Mouse (Mus musculus): Measurements from ENCODE around the gene Lpxn. TPM values are rescaled to one million over a fixed set of nuclear protein-coding genes. Genes with fewer than 3 reads are reported as not detected.

The Lpxn gene
- 100 to 1,000 TPM; 137 to 196 TPM for polyA plus RNA-seq (2017; shearing (Covaris generic))

DNA sequence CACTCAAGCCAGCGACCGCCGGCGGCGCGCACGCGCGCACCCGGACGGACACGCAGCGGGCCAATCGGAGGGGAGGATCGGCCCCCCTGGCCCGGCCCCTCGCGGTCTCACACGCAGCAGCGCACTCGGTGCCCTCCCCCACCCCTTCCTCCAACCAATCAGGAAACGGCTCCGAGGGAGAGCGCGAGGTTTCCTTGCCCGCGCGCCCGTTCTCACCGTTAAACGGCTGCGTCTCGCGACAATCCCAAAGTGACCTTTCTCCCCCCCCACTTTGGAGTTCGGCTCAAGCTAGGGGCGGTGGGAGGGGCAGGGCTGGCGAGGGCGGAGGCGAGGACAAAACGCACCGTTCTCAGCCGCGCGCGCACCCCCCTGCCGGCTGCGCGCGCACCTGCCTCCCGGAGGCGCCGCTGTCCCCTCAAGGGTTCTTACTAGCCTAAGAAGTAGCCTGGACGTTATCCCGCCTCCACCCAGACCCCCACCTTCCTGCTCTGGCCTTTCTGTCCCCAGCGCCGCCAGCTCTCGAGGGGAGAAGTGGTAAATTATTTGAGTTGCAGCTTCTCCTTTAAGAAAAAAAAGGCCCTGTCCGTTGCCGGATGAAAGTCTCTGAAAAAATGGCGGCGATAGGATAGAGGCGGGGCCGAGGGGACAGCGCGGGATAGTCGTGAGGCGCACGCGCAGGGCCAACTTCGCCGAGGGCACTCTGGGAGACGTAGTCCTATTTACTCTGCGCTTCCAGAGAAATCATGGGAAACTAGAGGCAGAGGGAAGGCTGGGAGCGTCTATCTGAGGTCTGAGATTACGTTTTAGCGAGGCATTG, at the start of gene Lpxn, which contains the start of gene Zfp91:
Gene Lpxn, plus strand, starts transcription at position 683 of the 817 bp plus-strand sequence.
Gene Zfp91, minus strand, starts transcription at position 616 of the 817 bp plus-strand sequence.

DNA sequence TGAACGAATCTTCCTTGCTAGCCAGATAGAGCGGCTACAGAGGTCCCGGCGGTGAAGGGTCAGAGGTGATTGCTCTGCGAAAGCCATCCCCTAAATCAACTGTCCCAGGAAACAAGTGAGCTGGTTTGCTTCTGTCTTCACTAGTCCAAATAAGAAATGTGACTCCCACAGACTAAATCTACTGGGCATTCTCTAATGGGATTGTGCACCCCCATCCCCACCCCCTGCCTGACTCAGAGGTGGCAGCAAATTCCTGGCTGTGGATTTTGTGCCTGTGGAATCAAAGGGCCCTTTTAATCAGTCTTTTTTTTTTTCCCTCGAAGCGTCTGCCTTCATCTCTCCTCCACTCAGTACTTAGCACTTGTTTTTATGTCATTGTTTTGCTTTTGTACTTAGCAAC, 30.7 kb upstream of the Lpxn start, which contains the start of gene Cntf:
Gene Cntf, minus strand, starts transcription at position 325 of the 400 bp plus-strand sequence.

DNA sequence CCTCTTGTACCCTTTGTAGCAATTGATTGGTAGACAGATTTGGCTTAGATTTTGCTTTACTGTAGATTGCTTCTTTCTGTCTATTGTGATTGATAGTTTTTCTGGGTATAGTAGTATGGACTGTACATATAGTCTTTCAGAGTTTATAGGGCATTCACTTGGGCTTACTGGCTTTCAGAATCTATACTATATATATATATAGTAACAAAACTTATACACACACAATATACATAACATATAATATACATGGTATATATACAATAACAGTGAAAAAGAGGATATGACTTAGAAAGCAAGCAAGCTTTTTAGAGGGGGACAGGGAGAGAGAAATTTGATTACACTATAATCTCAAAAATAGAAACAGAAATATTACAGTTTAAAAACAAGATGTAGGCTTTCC, 50.4 kb downstream of the Lpxn start, which contains the start of gene Gm5244:
Gene Gm5244, plus strand, starts transcription at position 301 of the 400 bp plus-strand sequence.

DNA sequence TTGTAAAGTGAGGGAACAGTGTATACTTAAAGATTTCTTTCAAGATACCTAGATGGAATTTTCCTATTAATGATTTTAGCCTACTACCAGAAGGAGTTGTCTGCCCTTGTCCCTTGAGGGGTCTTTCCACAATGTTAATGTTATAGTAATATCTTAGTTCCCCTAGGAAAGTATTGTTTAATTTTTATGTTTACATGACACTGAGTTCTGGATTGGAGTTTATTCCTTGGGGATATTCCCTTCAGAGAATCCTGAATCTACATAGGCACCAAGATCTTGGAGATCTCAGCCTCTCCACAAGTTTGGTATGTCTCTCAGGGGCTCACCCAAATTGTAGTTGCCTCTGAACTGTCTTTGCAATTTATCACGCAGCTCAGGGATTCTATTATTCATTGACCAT, 61.0 kb downstream of the Lpxn start, which contains the start of gene Olfr1444:
Gene Olfr1444, plus strand, starts transcription at position 301 of the 400 bp plus-strand sequence.

Other genes with a start within 250 kb of the Lpxn start
- not detected for gene Gm4952, start 196.2 kb upstream of the Lpxn start, polyA plus RNA-seq (2017; shearing (Covaris generic))
- gene Glyat, start 162.9 kb upstream of the Lpxn start, polyA plus RNA-seq (2017; shearing (Covaris generic)), result not detected
- under 1 TPM in 1 of 2 experiments, not detected in 1; 0.36 TPM for gene Olfr1442, start 125.8 kb upstream of the Lpxn start, polyA plus RNA-seq (2017; shearing (Covaris generic))
- gene Olfr1443, start 118.1 kb upstream of the Lpxn start, polyA plus RNA-seq (2017; shearing (Covaris generic)), result not detected
- gene Keg1, start 100.4 kb upstream of the Lpxn start, polyA plus RNA-seq (2017; shearing (Covaris generic)), result not detected
- gene Cntf, start 30.6 kb upstream of the Lpxn start, polyA plus RNA-seq (2017; shearing (Covaris generic)), result under 1 TPM in 1 of 2 experiments, not detected in 1; 0.26 TPM
- gene Zfp91, start 67 bp upstream of the Lpxn start, polyA plus RNA-seq (2017; shearing (Covaris generic)), result 10 to 100 TPM; 21.0 to 22.1 TPM
- not detected for gene Gm5244, start 50.5 kb downstream of the Lpxn start, polyA plus RNA-seq (2017; shearing (Covaris generic))
- under 1 TPM in 1 of 2 experiments, not detected in 1; 0.73 TPM for gene Olfr1444, start 61.1 kb downstream of the Lpxn start, polyA plus RNA-seq (2017; shearing (Covaris generic))
- gene Olfr1445, start 87.7 kb downstream of the Lpxn start, polyA plus RNA-seq (2017; shearing (Covaris generic)), result under 1 TPM in 1 of 2 experiments, not detected in 1; 0.29 TPM
- gene Olfr1446, start 97.3 kb downstream of the Lpxn start, polyA plus RNA-seq (2017; shearing (Covaris generic)), result not detected
- gene Olfr1447, start 107.5 kb downstream of the Lpxn start, polyA plus RNA-seq (2017; shearing (Covaris generic)), result not detected
- gene Olfr1448, start 128.2 kb downstream of the Lpxn start, polyA plus RNA-seq (2017; shearing (Covaris generic)), result under 1 TPM in 1 of 2 experiments, not detected in 1; 0.10 TPM
- not detected for gene Olfr1449, start 134.6 kb downstream of the Lpxn start, polyA plus RNA-seq (2017; shearing (Covaris generic))
- gene Olfr1450, start 154.1 kb downstream of the Lpxn start, polyA plus RNA-seq (2017; shearing (Covaris generic)), result not detected
- under 1 TPM in 1 of 2 experiments, not detected in 1; 0.80 TPM for gene Olfr1451, start 198.8 kb downstream of the Lpxn start, polyA plus RNA-seq (2017; shearing (Covaris generic))
- gene Olfr1453, start 232.1 kb downstream of the Lpxn start, polyA plus RNA-seq (2017; shearing (Covaris generic)), result not detected